Mouse (Mus musculus): ENCODE results near the gene Hoxc4.

The Hoxc4 gene

DNA sequence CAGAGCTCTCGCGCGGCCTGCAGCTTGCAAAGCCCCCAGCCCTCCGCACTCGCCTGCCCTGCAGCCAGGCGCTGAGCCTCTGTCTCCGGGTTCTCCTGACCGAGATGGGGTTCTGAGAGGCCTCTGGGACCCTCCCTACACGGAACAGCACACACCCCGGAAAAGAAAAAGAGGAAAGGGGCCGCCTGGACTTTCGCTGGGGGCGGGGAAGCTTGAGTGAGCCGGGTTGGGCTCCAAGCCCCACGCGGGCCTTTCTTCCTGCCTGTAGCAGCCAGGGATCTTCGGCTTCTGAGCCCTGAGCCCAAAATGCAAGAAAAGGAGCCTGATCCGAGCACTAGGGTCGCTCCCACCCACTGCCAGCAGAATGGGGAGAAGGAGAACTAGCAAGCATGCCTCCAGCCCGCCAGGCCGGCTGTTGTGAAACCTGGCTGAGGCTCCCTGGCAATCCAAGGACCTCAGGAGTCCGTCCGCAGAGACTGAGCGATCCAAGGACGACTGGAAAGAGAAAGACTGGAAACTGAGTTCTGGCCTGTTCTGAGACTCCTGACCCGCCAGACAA, 6.7 kb upstream of the Hoxc4 start:
- no peak for DNase-seq (ENCODE audit: low spot score in 2 of 2)

GRCm38 (mm10) chr15:103013238-103013984, 5.3 kb upstream of the Hoxc4 start:
- DNase-seq (ENCODE audit: low spot score in 2 of 2), result peak in 1 of 2 experiments; percentile 21

DNA sequence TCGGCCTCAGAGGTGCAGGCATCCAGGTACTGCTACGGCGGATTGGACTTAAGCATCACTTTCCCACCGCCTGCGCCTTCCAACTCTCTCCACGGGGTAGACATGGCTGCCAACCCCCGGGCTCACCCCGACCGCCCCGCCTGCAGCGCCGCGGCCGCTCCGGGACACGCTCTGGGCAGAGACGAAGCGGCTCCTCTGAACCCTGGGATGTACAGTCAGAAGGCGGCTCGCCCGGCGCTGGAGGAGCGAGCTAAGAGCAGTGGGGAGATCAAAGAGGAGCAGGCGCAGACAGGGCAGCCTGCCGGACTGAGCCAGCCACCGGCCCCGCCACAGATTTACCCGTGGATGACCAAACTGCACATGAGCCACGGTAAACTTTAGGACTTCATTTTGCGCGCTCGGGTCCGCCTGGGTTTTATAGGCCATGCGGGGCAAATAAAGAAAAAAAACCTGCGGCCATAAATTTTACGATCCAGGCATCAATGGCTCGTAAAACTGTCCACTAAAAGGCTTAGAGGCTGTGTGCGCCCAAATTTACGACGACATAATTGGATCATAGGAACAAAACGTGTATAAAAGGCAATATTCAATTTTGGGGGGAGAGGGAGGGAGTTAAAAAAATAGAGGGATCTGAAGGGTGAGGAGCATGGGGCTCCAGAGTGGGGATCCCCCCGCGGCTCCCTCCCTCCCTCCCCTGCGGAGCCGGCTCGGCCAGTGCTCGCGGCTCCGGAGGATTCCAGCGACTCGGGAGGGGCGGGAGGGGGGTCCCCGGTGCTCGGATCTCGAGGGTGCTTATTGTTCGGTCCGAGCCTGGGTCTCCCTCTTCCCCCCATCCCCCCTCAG, 4.3 kb upstream of the Hoxc4 start:
- DNase-seq (ENCODE audit: low spot score in 2 of 2), result no peak

- DNase-seq (ENCODE audit: low spot score in 2 of 2), result no peak
Measured at GRCm38 (mm10) chr15:103015009-103015399, 3.7 kb upstream of the Hoxc4 start.

GRCm38 (mm10) chr15:103015406-103016166, 3.1 kb upstream of the Hoxc4 start:
- DNase-seq (ENCODE audit: low spot score in 2 of 2), result no peak

DNA sequence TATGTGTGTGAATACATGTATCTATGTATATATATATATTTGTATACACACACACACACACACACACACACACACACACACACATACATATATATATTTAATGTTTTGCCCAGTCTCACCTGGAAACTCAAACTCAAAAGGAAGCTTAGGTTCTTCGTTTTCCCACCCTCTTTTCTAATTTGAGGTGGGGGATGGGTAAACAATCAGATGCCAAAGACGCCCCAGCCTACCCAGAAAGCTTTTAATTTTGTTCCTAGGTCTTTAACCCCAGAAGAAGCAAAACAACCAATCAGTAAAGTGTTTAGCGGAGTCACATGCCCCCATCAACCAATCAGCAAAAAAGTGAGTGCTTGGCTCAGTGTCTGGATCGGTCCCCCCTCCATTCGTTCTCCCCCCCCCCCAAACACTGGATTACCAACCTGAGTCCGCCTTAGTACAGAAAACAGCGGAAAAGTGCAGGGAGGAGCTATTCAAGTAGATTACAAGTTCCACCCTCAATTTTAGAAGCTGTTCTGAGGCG, 2.2 kb downstream of the Hoxc4 start:
- DNase-seq (ENCODE audit: low spot score in 2 of 2), result no peak

DNA sequence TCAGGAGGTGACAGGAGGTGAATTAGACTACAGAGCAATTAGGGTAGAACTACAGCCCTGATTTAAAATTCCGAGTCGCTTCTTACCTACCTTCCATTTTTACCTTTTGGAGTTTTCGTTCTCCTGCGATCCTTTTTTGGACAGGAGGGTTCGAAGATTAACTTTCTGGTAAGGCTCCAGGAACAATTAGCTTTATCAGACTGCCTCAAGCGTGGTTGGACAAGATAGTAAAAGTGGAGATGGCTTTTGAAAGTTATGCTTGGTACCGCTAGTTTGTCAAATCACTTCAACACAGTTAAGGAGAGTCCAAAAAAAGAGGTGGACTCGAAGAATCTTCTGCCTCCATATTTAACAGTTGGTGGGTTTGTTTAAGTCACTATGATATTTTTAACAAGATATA, 2.8 kb downstream of the Hoxc4 start:
- no peak for DNase-seq (ENCODE audit: low spot score in 2 of 2)

DNA sequence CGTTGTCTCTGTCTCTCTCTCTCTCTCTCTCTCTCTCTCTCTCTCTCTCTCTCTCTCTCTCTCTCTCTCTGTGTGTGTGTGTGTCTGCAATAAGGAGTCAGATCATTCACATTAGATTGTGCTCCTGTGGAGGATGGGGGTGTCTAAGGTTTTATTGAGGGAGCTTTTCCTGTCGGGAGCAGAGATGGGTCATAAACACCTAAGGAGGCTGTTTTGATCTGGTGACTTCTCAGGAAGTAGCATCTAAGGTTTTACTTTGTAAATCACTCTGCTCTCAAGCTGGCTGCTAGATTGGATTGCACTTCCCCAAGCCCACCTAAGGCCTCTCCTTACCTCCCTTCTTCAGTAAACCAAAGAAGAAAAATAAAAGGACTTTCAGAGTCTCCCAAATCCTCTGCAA, 5.4 kb downstream of the Hoxc4 start:
- DNase-seq (ENCODE audit: low spot score in 2 of 2), result no peak

- DNase-seq (ENCODE audit: low spot score in 2 of 2), result no peak
Measured at GRCm38 (mm10) chr15:103027266-103028235, 8.8 kb downstream of the Hoxc4 start.

GRCm38 (mm10) chr15:103028916-103029512, 10.3 kb downstream of the Hoxc4 start:
- DNase-seq (ENCODE audit: low spot score in 2 of 2), result no peak

GRCm38 (mm10) chr15:103030142-103030541, 11.4 kb downstream of the Hoxc4 start:
- DNase-seq (ENCODE audit: low spot score in 2 of 2), result no peak

- no peak for DNase-seq (ENCODE audit: low spot score in 2 of 2)
Measured at GRCm38 (mm10) chr15:103032167-103032566, 13.4 kb downstream of the Hoxc4 start.

GRCm38 (mm10) chr15:103032646-103033575, 14.2 kb downstream of the Hoxc4 start:
- DNase-seq (ENCODE audit: low spot score in 2 of 2), result no peak

- DNase-seq (ENCODE audit: low spot score in 2 of 2), result no peak
Measured at GRCm38 (mm10) chr15:103034043-103034806, 15.5 kb downstream of the Hoxc4 start.

DNA sequence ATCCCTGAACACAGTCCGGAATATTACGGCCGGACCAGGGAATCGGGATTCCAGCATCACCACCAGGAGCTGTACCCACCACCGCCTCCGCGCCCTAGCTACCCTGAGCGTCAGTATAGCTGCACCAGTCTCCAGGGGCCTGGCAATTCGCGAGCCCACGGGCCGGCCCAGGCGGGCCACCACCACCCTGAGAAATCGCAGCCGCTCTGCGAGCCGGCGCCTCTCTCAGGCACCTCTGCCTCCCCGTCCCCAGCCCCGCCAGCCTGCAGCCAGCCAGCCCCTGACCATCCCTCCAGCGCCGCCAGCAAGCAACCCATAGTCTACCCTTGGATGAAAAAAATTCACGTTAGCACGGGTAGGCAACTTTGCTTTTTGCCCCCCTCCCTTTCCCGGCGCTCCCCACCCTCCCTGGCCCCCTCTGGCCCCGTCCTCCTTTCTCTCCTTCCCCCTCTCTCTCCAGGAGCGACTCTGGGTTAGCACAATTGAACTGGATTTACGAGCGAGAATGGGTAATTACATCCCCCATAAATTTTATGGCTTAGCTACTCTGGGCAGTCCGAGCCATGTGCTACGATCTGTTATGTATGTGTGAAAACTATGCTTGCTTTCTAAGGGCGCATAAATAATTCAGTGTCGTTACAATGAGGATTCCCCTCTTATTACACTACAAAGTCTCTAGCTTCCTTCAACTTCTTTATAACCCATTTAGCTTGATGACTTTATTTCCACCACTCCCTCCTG, 16.2 kb downstream of the Hoxc4 start:
- no peak for DNase-seq (ENCODE audit: low spot score in 2 of 2)

DNA sequence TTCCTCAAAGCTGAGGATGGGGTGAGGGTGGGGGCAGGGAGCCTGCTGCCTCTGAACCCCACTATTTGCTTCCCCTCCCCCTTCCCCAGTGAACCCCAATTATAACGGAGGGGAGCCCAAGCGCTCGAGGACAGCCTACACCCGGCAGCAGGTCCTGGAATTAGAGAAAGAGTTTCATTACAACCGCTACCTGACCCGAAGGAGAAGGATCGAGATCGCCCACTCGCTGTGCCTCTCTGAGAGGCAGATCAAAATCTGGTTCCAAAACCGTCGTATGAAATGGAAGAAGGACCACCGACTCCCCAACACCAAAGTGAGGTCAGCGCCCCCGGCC, 16.8 kb downstream of the Hoxc4 start:
- DNase-seq (ENCODE audit: low spot score in 2 of 2), result no peak

GRCm38 (mm10) chr15:103037579-103037978, 18.8 kb downstream of the Hoxc4 start:
- no peak for DNase-seq (ENCODE audit: low spot score in 2 of 2)

Measured in heart, adult 9 months (tissue).